Mouse (Mus musculus): ENCODE results near the gene Olfr1058. TPM values are rescaled to one million over a fixed set of nuclear protein-coding genes. Genes with fewer than 3 reads are reported as not detected.

Gene Olfr1058
- polyA plus RNA-seq (2014; fragmentation: Illumina TruSeq; extraction: RNeasy Lipid Tissue Mini Kit (QIAGEN cat#74804); ENCODE audit: low read depth, low replicate concordance), result not detected

GRCm38 (mm10) chr2:86388461-86388860 lies at the start of gene Olfr1058:
Gene Olfr1058 (minus strand): TSS chr2:86388561.

GRCm38 (mm10) chr2:86426649-86427048 lies 38.3 kb upstream of the Olfr1058 start, which contains the start of gene Olfr1062:
Gene Olfr1062 (minus strand): TSS chr2:86426749.

GRCm38 (mm10) chr2:86413950-86414349 lies 25.6 kb upstream of the Olfr1058 start, which contains the start of gene Olfr1061:
Gene Olfr1061 (minus strand): TSS chr2:86414050.

GRCm38 (mm10) chr2:86378293-86378692 lies 10.1 kb downstream of the Olfr1058 start, which contains the start of gene Olfr1057:
Gene Olfr1057 (minus strand): TSS chr2:86378393.

GRCm38 (mm10) chr2:86362369-86362768 lies 26.0 kb downstream of the Olfr1058 start, which contains the start of gene Olfr1056:
Gene Olfr1056 (minus strand): TSS chr2:86362469.

GRCm38 (mm10) chr2:86350184-86350583 lies 38.2 kb downstream of the Olfr1058 start, which contains the start of gene Olfr1055:
Gene Olfr1055 (minus strand): TSS chr2:86350284.

GRCm38 (mm10) chr2:86335333-86335732 lies 53.0 kb downstream of the Olfr1058 start, which contains the start of gene Olfr1054:
Gene Olfr1054 (minus strand): TSS chr2:86335433.

Other genes with a start within 250 kb of the Olfr1058 start
- gene Olfr1040, start 241.8 kb downstream of the Olfr1058 start, polyA plus RNA-seq (2014; fragmentation: Illumina TruSeq; extraction: RNeasy Lipid Tissue Mini Kit (QIAGEN cat#74804); ENCODE audit: low read depth, low replicate concordance), result not detected
- gene Olfr1042, start 226.7 kb downstream of the Olfr1058 start, polyA plus RNA-seq (2014; fragmentation: Illumina TruSeq; extraction: RNeasy Lipid Tissue Mini Kit (QIAGEN cat#74804); ENCODE audit: low read depth, low replicate concordance), result not detected
- not detected for gene Olfr1043, start 221.0 kb downstream of the Olfr1058 start, polyA plus RNA-seq (2014; fragmentation: Illumina TruSeq; extraction: RNeasy Lipid Tissue Mini Kit (QIAGEN cat#74804); ENCODE audit: low read depth, low replicate concordance)
- gene Olfr1044, start 210.7 kb downstream of the Olfr1058 start, polyA plus RNA-seq (2014; fragmentation: Illumina TruSeq; extraction: RNeasy Lipid Tissue Mini Kit (QIAGEN cat#74804); ENCODE audit: low read depth, low replicate concordance), result not detected
- gene Olfr52, start 202.9 kb downstream of the Olfr1058 start, polyA plus RNA-seq (2014; fragmentation: Illumina TruSeq; extraction: RNeasy Lipid Tissue Mini Kit (QIAGEN cat#74804); ENCODE audit: low read depth, low replicate concordance), result not detected
- gene Olfr1045, start 185.6 kb downstream of the Olfr1058 start, polyA plus RNA-seq (2014; fragmentation: Illumina TruSeq; extraction: RNeasy Lipid Tissue Mini Kit (QIAGEN cat#74804); ENCODE audit: low read depth, low replicate concordance), result not detected
- gene Olfr1046, start 169.2 kb downstream of the Olfr1058 start, polyA plus RNA-seq (2014; fragmentation: Illumina TruSeq; extraction: RNeasy Lipid Tissue Mini Kit (QIAGEN cat#74804); ENCODE audit: low read depth, low replicate concordance), result not detected
- gene Olfr1047, start 157.2 kb downstream of the Olfr1058 start, polyA plus RNA-seq (2014; fragmentation: Illumina TruSeq; extraction: RNeasy Lipid Tissue Mini Kit (QIAGEN cat#74804); ENCODE audit: low read depth, low replicate concordance), result not detected
- not detected for gene Olfr1048, start 148.3 kb downstream of the Olfr1058 start, polyA plus RNA-seq (2014; fragmentation: Illumina TruSeq; extraction: RNeasy Lipid Tissue Mini Kit (QIAGEN cat#74804); ENCODE audit: low read depth, low replicate concordance)
- not detected for gene Olfr1049, start 130.2 kb downstream of the Olfr1058 start, polyA plus RNA-seq (2014; fragmentation: Illumina TruSeq; extraction: RNeasy Lipid Tissue Mini Kit (QIAGEN cat#74804); ENCODE audit: low read depth, low replicate concordance)
- not detected for gene Olfr1051, start 109.5 kb downstream of the Olfr1058 start, polyA plus RNA-seq (2014; fragmentation: Illumina TruSeq; extraction: RNeasy Lipid Tissue Mini Kit (QIAGEN cat#74804); ENCODE audit: low read depth, low replicate concordance)
- not detected for gene Olfr1052, start 96.1 kb downstream of the Olfr1058 start, polyA plus RNA-seq (2014; fragmentation: Illumina TruSeq; extraction: RNeasy Lipid Tissue Mini Kit (QIAGEN cat#74804); ENCODE audit: low read depth, low replicate concordance)
- gene Olfr1053, start 73.3 kb downstream of the Olfr1058 start, polyA plus RNA-seq (2014; fragmentation: Illumina TruSeq; extraction: RNeasy Lipid Tissue Mini Kit (QIAGEN cat#74804); ENCODE audit: low read depth, low replicate concordance), result not detected
- not detected for gene Olfr1054, start 53.1 kb downstream of the Olfr1058 start, polyA plus RNA-seq (2014; fragmentation: Illumina TruSeq; extraction: RNeasy Lipid Tissue Mini Kit (QIAGEN cat#74804); ENCODE audit: low read depth, low replicate concordance)
- not detected for gene Olfr1055, start 38.3 kb downstream of the Olfr1058 start, polyA plus RNA-seq (2014; fragmentation: Illumina TruSeq; extraction: RNeasy Lipid Tissue Mini Kit (QIAGEN cat#74804); ENCODE audit: low read depth, low replicate concordance)
- gene Olfr1056, start 26.1 kb downstream of the Olfr1058 start, polyA plus RNA-seq (2014; fragmentation: Illumina TruSeq; extraction: RNeasy Lipid Tissue Mini Kit (QIAGEN cat#74804); ENCODE audit: low read depth, low replicate concordance), result not detected
- gene Olfr1057, start 10.2 kb downstream of the Olfr1058 start, polyA plus RNA-seq (2014; fragmentation: Illumina TruSeq; extraction: RNeasy Lipid Tissue Mini Kit (QIAGEN cat#74804); ENCODE audit: low read depth, low replicate concordance), result not detected
- not detected for gene Olfr1061, start 25.5 kb upstream of the Olfr1058 start, polyA plus RNA-seq (2014; fragmentation: Illumina TruSeq; extraction: RNeasy Lipid Tissue Mini Kit (QIAGEN cat#74804); ENCODE audit: low read depth, low replicate concordance)
- gene Olfr1062, start 38.2 kb upstream of the Olfr1058 start, polyA plus RNA-seq (2014; fragmentation: Illumina TruSeq; extraction: RNeasy Lipid Tissue Mini Kit (QIAGEN cat#74804); ENCODE audit: low read depth, low replicate concordance), result not detected
- not detected for gene Olfr1065, start 62.0 kb upstream of the Olfr1058 start, polyA plus RNA-seq (2014; fragmentation: Illumina TruSeq; extraction: RNeasy Lipid Tissue Mini Kit (QIAGEN cat#74804); ENCODE audit: low read depth, low replicate concordance)
- gene Olfr1066, start 67.7 kb upstream of the Olfr1058 start, polyA plus RNA-seq (2014; fragmentation: Illumina TruSeq; extraction: RNeasy Lipid Tissue Mini Kit (QIAGEN cat#74804); ENCODE audit: low read depth, low replicate concordance), result not detected
- not detected for gene Olfr228, start 98.8 kb upstream of the Olfr1058 start, polyA plus RNA-seq (2014; fragmentation: Illumina TruSeq; extraction: RNeasy Lipid Tissue Mini Kit (QIAGEN cat#74804); ENCODE audit: low read depth, low replicate concordance)
- not detected for gene Olfr1076, start 119.9 kb upstream of the Olfr1058 start, polyA plus RNA-seq (2014; fragmentation: Illumina TruSeq; extraction: RNeasy Lipid Tissue Mini Kit (QIAGEN cat#74804); ENCODE audit: low read depth, low replicate concordance)
- not detected for gene Olfr1079, start 153.9 kb upstream of the Olfr1058 start, polyA plus RNA-seq (2014; fragmentation: Illumina TruSeq; extraction: RNeasy Lipid Tissue Mini Kit (QIAGEN cat#74804); ENCODE audit: low read depth, low replicate concordance)
- gene Olfr1080, start 169.7 kb upstream of the Olfr1058 start, polyA plus RNA-seq (2014; fragmentation: Illumina TruSeq; extraction: RNeasy Lipid Tissue Mini Kit (QIAGEN cat#74804); ENCODE audit: low read depth, low replicate concordance), result not detected
- not detected for gene Olfr1082, start 210.4 kb upstream of the Olfr1058 start, polyA plus RNA-seq (2014; fragmentation: Illumina TruSeq; extraction: RNeasy Lipid Tissue Mini Kit (QIAGEN cat#74804); ENCODE audit: low read depth, low replicate concordance)